In genomic region chr1:132523920-132524319, GRCm38 (mm10) we compare ENCODE assay signal across 9 mouse cellular contexts. TPM values are rescaled to one million over a fixed set of nuclear protein-coding genes. Genes with fewer than 3 reads are reported as not detected.
A peak's percentile ranks its signal among the peaks of the same experiment; 100 is the strongest.
DNase-seq lines count a peak whose midpoint lies in the region; ATAC-seq and TF ChIP-seq lines count a peak whose summit lies in the region.
"Had no signal": no experiment of that assay in that cellular context is flagged by ENCODE, and none has a peak within 500 bp of the region (broad histone marks: within the 10 kb centered on the region; RNA-seq: fewer than 3 reads in every experiment).

No protein-coding gene starts in this region.

- ATAC-seq in forebrain, postnatal 0 days: no peak
- no peak for ATAC-seq in forebrain, embryonic 14.5 days
- peak; percentile 44; the same call in 1 of the 2 replicates for ATAC-seq in granulocyte monocyte progenitor cell, adult 5-6 weeks (replicated peaks; ENCODE audit: poor library complexity, severe bottlenecking)

- no peak overlapping the region for H3K9ac ChIP-seq in forebrain, postnatal 0 days
- H3K9ac ChIP-seq in forebrain, embryonic 14.5 days (ENCODE audit: low read length): no peak overlapping the region
- H3K9ac ChIP-seq: hindbrain, embryonic 15.5 days had no signal

- TF ChIP-seq CTCF in forebrain, postnatal 0 days (IDR thresholded peaks at IDR 0.05; ENCODE audit: low read depth): peak; percentile 64
- no peak; the same call in 1 of the 2 replicates for TF ChIP-seq CTCF in thymus, adult 2 months (IDR thresholded peaks at IDR 0.05; ENCODE audit: borderline replicate concordance, control insufficient read depth, extremely low read depth, insufficient read depth, low read length, poor library complexity)

- no peak overlapping the region for H3K4me2 ChIP-seq in forebrain, postnatal 0 days (ENCODE audit: low read depth)
- no peak overlapping the region for H3K4me2 ChIP-seq in forebrain, embryonic 14.5 days (ENCODE audit: low read length)
- H3K4me2 ChIP-seq: hindbrain, embryonic 15.5 days had no signal

- H3K36me3 ChIP-seq in forebrain, postnatal 0 days (ENCODE audit: insufficient read depth): peaks cover 66% of the 10 kb centered on the region
- H3K36me3 ChIP-seq in forebrain, embryonic 14.5 days (ENCODE audit: control insufficient read depth, insufficient read depth, low read length): peaks cover 33% of the 10 kb centered on the region
- no peaks in the 10 kb centered on the region for H3K36me3 ChIP-seq in thymus, adult 2 months (ENCODE audit: control insufficient read depth, insufficient read depth, low read length)

- no peak for TF ChIP-seq POLR2A in thymus, adult 2 months (IDR thresholded peaks at IDR 0.05; ENCODE audit: control insufficient read depth, extremely low read depth, insufficient read depth, low read length, poor library complexity)

- H3K27me3 ChIP-seq in forebrain, postnatal 0 days (ENCODE audit: insufficient read depth, low read length): no peaks in the 10 kb centered on the region
- H3K27me3 ChIP-seq in forebrain, embryonic 14.5 days (replicated peaks; ENCODE audit: control insufficient read depth, insufficient read depth, low read length): no peaks in the 10 kb centered on the region
- no peaks in the 10 kb centered on the region for H3K27me3 ChIP-seq in thymus, adult 2 months (ENCODE audit: control insufficient read depth, insufficient read depth, low read length)
- H3K27me3 ChIP-seq: hindbrain, embryonic 15.5 days had no signal

- DNase-seq in forebrain, postnatal 0 days: no peak
- no peak for DNase-seq in forebrain, embryonic 14.5 days (ENCODE audit: low spot score)
- DNase-seq in thymus, adult 2 months: peak; percentile 56
- DNase-seq in thymus, adult 18-20 months: no peak
- DNase-seq in spleen, postnatal 4 days (ENCODE audit: low spot score in 2 of 2): peak; percentile 37 to 78
- no peak for DNase-seq in urinary bladder, postnatal 14 days (ENCODE audit: low spot score)
- DNase-seq in layer of hippocampus, postnatal 14 days (ENCODE audit: low spot score in 2 of 2): no peak

- H3K9me3 ChIP-seq in forebrain, postnatal 0 days (ENCODE audit: low read length): no peaks in the 10 kb centered on the region
- H3K9me3 ChIP-seq in forebrain, embryonic 14.5 days (replicated peaks; ENCODE audit: control insufficient read depth, low read length): no peaks in the 10 kb centered on the region
- H3K9me3 ChIP-seq: hindbrain, embryonic 15.5 days had no signal

- 0 out of 2 replicates have a peak, but pooled peaks cover 5% of the 10 kb centered on the region for H3K4me1 ChIP-seq in forebrain, postnatal 0 days (ENCODE audit: insufficient read depth)
- 0 out of 2 replicates have a peak, but pooled peaks cover 3% of the 10 kb centered on the region for H3K4me1 ChIP-seq in forebrain, embryonic 14.5 days (ENCODE audit: control insufficient read depth, insufficient read depth, low read length)
- H3K4me1 ChIP-seq in thymus, adult 2 months (replicated peaks; ENCODE audit: control insufficient read depth, insufficient read depth, low read length): no peaks in the 10 kb centered on the region

- 33% methylated on average over 4 of the region's 4 CpGs for WGBS in forebrain, postnatal 0 days
- 40% methylated on average over 4 of the region's 4 CpGs for WGBS in forebrain, embryonic 14.5 days
- 22% methylated on average over 4 of the region's 4 CpGs for WGBS in thymus, adult 2 months

- no peak overlapping the region for H3K4me3 ChIP-seq in forebrain, postnatal 0 days (ENCODE audit: low read depth, low read length)
- no peak overlapping the region for H3K4me3 ChIP-seq in forebrain, embryonic 14.5 days (ENCODE audit: low read depth, low read length)
- H3K4me3 ChIP-seq in thymus, adult 2 months (ENCODE audit: control insufficient read depth, insufficient read depth, low read length): no peak overlapping the region
- H3K4me3 ChIP-seq: hindbrain, embryonic 15.5 days had no signal

- no peak overlapping the region for H3K27ac ChIP-seq in forebrain, postnatal 0 days (ENCODE audit: low read depth, low read length)
- no peak overlapping the region for H3K27ac ChIP-seq in forebrain, embryonic 14.5 days (ENCODE audit: low read depth, low read length)
- H3K27ac ChIP-seq in thymus, adult 2 months (ENCODE audit: control insufficient read depth, insufficient read depth, low read length): no peak overlapping the region
- H3K27ac ChIP-seq: hindbrain, embryonic 15.5 days had no signal

RNA-seq across cellular contexts. Expression of gene Tmem81, which starts 17.9 kb away (rescaled TPM):
- total RNA-seq in forebrain, postnatal 0 days (2014; rRNA removed): 1.6 and 3.0 TPM in 2 replicates
- 0.49 and 0.90 TPM in 2 replicates for polyA plus RNA-seq in forebrain, postnatal 0 days (2015; fragmentation: Nextera tagmentation; extraction: Ambion mirVana)
- polyA plus RNA-seq in forebrain, embryonic 14.5 days (2014; fragmentation: Nextera tagmentation; extraction: Ambion mirVana): 0.74 and 1.1 TPM in 2 replicates
- polyA plus RNA-seq in thymus, adult 2 months (2012; rRNA removed): 4.9 and 5.5 TPM in 2 replicates
- total RNA-seq in granulocyte monocyte progenitor cell, adult 5-6 weeks (2014; fragmentation: Nextera tagmentation): 3.6 and 10.0 TPM in 2 replicates
- total RNA-seq in granulocyte monocyte progenitor cell, adult 5-6 weeks (2017): 1.8 and 5.1 TPM in 2 replicates
- 1 to 10 TPM; 2.7 to 4.0 TPM for total RNA-seq in layer of hippocampus, postnatal 14 days (2021)

RNA-seq across cellular contexts. Expression of gene Cntn2, which starts 19.1 kb away (rescaled TPM):
- total RNA-seq in forebrain, postnatal 0 days (2014; rRNA removed): 101 and 104 TPM in 2 replicates
- 41.0 and 43.9 TPM in 2 replicates for polyA plus RNA-seq in forebrain, postnatal 0 days (2015; fragmentation: Nextera tagmentation; extraction: Ambion mirVana)
- 68.0 and 102 TPM in 2 replicates for polyA plus RNA-seq in forebrain, embryonic 14.5 days (2014; fragmentation: Nextera tagmentation; extraction: Ambion mirVana)
- 0.80 and 0.91 TPM in 2 replicates for polyA plus RNA-seq in thymus, adult 2 months (2012; rRNA removed)
- not detected in 2 replicates for total RNA-seq in granulocyte monocyte progenitor cell, adult 5-6 weeks (2014; fragmentation: Nextera tagmentation)
- not detected in 2 replicates for total RNA-seq in granulocyte monocyte progenitor cell, adult 5-6 weeks (2017)
- total RNA-seq in layer of hippocampus, postnatal 14 days (2021): 10 to 100 TPM; 52.7 to 54.9 TPM

RNA-seq across cellular contexts. Expression of gene Rbbp5, which starts 46.8 kb away (rescaled TPM):
- 33.6 and 33.7 TPM in 2 replicates for total RNA-seq in forebrain, postnatal 0 days (2014; rRNA removed)
- 22.8 and 24.7 TPM in 2 replicates for polyA plus RNA-seq in forebrain, postnatal 0 days (2015; fragmentation: Nextera tagmentation; extraction: Ambion mirVana)
- polyA plus RNA-seq in forebrain, embryonic 14.5 days (2014; fragmentation: Nextera tagmentation; extraction: Ambion mirVana): 46.5 and 53.7 TPM in 2 replicates
- polyA plus RNA-seq in thymus, adult 2 months (2012; rRNA removed): 33.1 TPM in 2 replicates
- total RNA-seq in granulocyte monocyte progenitor cell, adult 5-6 weeks (2014; fragmentation: Nextera tagmentation): 61.6 and 73.4 TPM in 2 replicates
- total RNA-seq in granulocyte monocyte progenitor cell, adult 5-6 weeks (2017): 52.7 and 57.8 TPM in 2 replicates
- total RNA-seq in layer of hippocampus, postnatal 14 days (2021): 10 to 100 TPM; 39.2 to 45.2 TPM

Comparison
In these comparisons a context has a peak if more than half of its experiments do, and no peak if none do; other contexts are left out.
1. DNase-seq: peak in thymus, adult 2 months (single experiment) and spleen, postnatal 4 days (2 of 2); none in forebrain, postnatal 0 days (single experiment), forebrain, embryonic 14.5 days (single experiment), thymus, adult 18-20 months (0 of 2), urinary bladder, postnatal 14 days (single experiment) and layer of hippocampus, postnatal 14 days (0 of 2).
2. RNA of gene Cntn2, which starts 19.1 kb away (total RNA-seq): 101 to 104 TPM in forebrain, postnatal 0 days and 52.7 to 54.9 TPM in layer of hippocampus, postnatal 14 days; not detected in granulocyte monocyte progenitor cell, adult 5-6 weeks; every median in the first group is over 10 times any median in the second.